Mouse (Mus musculus) brain, embryonic 18.5 days (tissue): Measurements from ENCODE around the gene Rap1gap2.

Experiments
- DNase-seq: peaks from one replicate; pipeline ENCODE4 v3.0.0-alpha.2; 2012; ENCODE audit warnings: low read depth, low spot score

The Rap1gap2 gene

GRCm38 (mm10) chr11:74537352-74537751 lies 73.4 kb downstream of the Rap1gap2 start:
- DNase-seq, result no peak

- no peak for DNase-seq
These were observed 74.4 kb downstream of the Rap1gap2 start for GRCm38 (mm10) chr11:74536140-74536842.

GRCm38 (mm10) chr11:74534380-74534779 lies 76.3 kb downstream of the Rap1gap2 start:
- no peak for DNase-seq

GRCm38 (mm10) chr11:74533050-74533449 lies 77.7 kb downstream of the Rap1gap2 start:
- no peak for DNase-seq

GRCm38 (mm10) chr11:74532401-74532800 lies 78.3 kb downstream of the Rap1gap2 start:
- DNase-seq, result no peak

- DNase-seq, result no peak
These were observed 79.0 kb downstream of the Rap1gap2 start for GRCm38 (mm10) chr11:74531725-74532124.

- DNase-seq, result no peak
These were observed 80.9 kb downstream of the Rap1gap2 start for GRCm38 (mm10) chr11:74529803-74530202.

GRCm38 (mm10) chr11:74527555-74527954 lies 83.2 kb downstream of the Rap1gap2 start:
- no peak for DNase-seq

- no peak for DNase-seq
These were observed 84.2 kb downstream of the Rap1gap2 start for GRCm38 (mm10) chr11:74526180-74527158.

GRCm38 (mm10) chr11:74525605-74526004 lies 85.1 kb downstream of the Rap1gap2 start:
- no peak for DNase-seq

GRCm38 (mm10) chr11:74525205-74525604 lies 85.5 kb downstream of the Rap1gap2 start:
- DNase-seq, result no peak

GRCm38 (mm10) chr11:74524050-74524965 lies 86.4 kb downstream of the Rap1gap2 start:
- no peak for DNase-seq

GRCm38 (mm10) chr11:74523210-74523951 lies 87.3 kb downstream of the Rap1gap2 start:
- DNase-seq, result no peak

- DNase-seq, result no peak
These were observed 88.1 kb downstream of the Rap1gap2 start for GRCm38 (mm10) chr11:74522487-74523209.

- no peak for DNase-seq
These were observed 88.7 kb downstream of the Rap1gap2 start for GRCm38 (mm10) chr11:74521981-74522486.

- no peak for DNase-seq
These were observed 90.5 kb downstream of the Rap1gap2 start for GRCm38 (mm10) chr11:74520201-74520600.

- no peak for DNase-seq
These were observed 94.6 kb downstream of the Rap1gap2 start for GRCm38 (mm10) chr11:74516112-74516511.

- DNase-seq, result no peak
These were observed 95.7 kb downstream of the Rap1gap2 start for GRCm38 (mm10) chr11:74515046-74515445.

- no peak for DNase-seq
These were observed 98.1 kb downstream of the Rap1gap2 start for GRCm38 (mm10) chr11:74512595-74512994.

- no peak for DNase-seq
These were observed 104.4 kb downstream of the Rap1gap2 start for GRCm38 (mm10) chr11:74506275-74506674.
